Mouse (Mus musculus) lung, adult 18-20 months (tissue): ENCODE measurements around the gene Tmem131l.
"Not testable (repeated sequence)": the region's sequence is repeated elsewhere in the genome, so short reads cannot be mapped to it uniquely, and the experiment has no call there.

Source experiments
- DNase-seq, 2 experiments: peaks; one replicate each; pipeline ENCODE4 v3.0.0; 2022; ENCODE audit warnings: mixed read lengths in 2 of 2

The Tmem131l gene

GRCm38 (mm10) chr3:83904176-83904958, 135.6 kb downstream of the Tmem131l start:
- no peak for DNase-seq

DNA sequence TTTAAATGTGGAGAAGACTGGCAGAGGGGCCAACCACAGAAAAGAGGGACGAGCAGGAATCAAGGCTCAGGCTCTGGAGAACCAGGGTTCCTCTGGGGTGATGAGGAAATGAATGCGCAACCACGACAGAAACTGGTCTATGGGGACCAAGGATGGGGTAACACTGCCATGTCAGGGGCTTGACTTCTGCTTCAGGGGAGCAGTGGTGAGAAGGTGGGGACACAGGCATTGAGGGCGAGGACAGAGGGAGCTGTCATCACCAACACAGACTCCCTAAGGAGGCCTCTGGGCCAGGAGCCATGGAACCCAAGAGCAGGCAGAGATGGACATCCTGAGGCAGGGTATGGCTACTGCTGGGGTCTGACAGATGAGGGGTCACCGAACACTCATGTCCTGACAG, 137.0 kb downstream of the Tmem131l start:
- no peak for DNase-seq

- DNase-seq, result no peak
Observed at GRCm38 (mm10) chr3:83902459-83902858, 137.5 kb downstream of the Tmem131l start.

GRCm38 (mm10) chr3:83900756-83901373, 139.1 kb downstream of the Tmem131l start:
- DNase-seq, result peak in 1 of 2 experiments; percentile 53

GRCm38 (mm10) chr3:83899556-83899955, 140.4 kb downstream of the Tmem131l start:
- peak; percentile 55 to 71 for DNase-seq

DNA sequence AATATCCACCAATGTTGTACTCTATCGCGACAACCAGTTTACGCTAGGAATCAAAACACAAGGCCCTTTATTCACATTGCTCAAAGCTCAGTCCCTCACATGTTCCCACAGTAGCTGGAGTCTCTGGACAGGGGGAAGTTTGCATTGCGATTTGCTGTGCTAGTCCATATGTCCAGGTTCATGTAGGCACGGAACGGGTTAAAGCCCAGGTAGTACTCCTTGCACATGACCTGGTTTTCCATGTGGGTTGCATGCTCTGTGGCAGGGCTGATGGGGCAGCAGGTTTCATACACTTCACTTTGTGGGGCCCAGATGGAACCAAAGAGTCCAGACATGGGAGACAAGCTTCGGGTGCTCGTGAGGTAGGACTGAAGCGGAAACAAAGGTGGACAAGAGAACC, 141.7 kb downstream of the Tmem131l start:
- no peak for DNase-seq

DNA sequence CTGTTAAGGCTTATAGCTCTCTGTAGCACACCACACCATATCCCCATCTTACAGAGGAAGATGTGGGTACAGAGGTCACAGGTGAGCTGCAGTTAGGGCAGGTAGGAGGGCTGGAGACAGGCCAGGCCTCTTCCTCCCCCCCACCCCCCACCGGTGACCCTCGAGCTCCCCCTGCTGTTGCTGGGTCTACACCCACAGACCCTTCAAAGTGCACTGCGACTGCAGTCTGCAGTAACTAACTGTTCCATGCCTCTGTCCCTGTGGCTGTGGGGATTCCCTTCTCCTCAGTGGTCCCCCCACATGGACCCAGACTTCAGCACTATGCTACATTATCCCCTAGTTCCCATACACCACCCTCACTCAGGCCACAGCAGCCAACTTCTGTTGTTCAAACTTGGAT, 144.2 kb downstream of the Tmem131l start:
- DNase-seq, result no peak

DNA sequence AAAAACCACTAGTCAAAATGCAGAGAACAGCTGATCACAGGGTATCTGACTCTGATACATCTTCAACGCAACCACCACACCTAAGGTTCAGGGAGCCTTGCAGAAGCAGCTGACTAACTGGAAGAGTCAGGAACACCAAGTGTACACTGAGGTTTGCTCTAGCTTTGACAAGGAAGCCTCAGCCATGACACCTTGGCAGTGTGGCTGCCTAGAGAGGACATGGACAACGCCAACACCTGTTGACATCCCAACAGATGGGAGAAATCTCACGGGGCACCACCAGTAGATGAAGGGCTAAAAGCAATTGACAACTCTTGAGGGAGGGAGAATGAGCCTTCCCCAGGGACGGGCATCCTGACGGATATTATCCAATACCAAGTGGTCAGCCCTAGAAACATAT, 144.9 kb downstream of the Tmem131l start:
- DNase-seq, result no peak

DNA sequence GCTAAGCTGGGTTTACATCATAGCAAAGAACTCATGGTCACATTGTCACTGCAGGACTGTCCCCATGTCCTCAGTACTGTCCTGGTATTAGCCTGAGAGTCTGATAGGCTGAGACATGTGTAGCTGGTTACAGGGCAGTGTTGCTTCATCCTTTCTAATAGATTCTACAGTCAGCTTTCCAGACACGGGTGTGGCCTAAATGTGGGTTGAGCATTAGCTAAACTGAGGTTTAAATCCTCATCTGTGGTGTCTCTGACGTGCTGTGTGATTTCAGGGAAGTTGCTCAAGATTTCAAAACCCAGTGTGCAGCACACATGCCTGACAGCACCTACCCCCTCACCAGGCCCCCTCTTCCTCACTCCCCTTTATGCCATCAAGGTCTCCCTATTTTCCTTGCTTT, 154.8 kb downstream of the Tmem131l start:
- DNase-seq, result peak; percentile 23 to 30

- DNase-seq, result not testable (repeated sequence)
Observed at GRCm38 (mm10) chr3:83879261-83880050, 160.5 kb downstream of the Tmem131l start.

GRCm38 (mm10) chr3:83878801-83879200, 161.2 kb downstream of the Tmem131l start:
- DNase-seq, result no peak

- DNase-seq, result no peak
Observed at GRCm38 (mm10) chr3:83876299-83876698, 163.7 kb downstream of the Tmem131l start.

- not testable (repeated sequence) for DNase-seq
Observed at GRCm38 (mm10) chr3:83875078-83875477, 164.9 kb downstream of the Tmem131l start.

DNA sequence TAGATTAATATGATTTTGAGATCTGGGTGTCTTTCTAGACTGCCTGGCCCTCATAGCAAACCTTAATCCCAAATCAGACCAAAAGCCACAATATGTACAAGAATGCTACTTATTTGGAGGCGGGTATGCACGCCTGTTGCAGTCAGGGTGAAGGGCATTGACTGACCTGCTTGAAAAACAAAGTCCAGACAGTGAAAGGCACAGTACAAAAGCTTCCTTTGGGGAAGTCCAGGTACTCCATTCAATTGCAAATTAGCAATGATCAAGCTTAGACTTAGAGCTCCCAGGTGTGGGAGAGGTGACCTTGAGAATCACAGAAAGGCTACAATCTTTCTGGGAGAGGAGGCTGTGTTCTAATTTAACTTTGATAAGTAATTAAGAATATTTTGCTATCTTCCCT, 167.1 kb downstream of the Tmem131l start:
- DNase-seq, result not testable (repeated sequence)

GRCm38 (mm10) chr3:83871962-83872361, 168.0 kb downstream of the Tmem131l start:
- DNase-seq, result not testable (repeated sequence)

DNA sequence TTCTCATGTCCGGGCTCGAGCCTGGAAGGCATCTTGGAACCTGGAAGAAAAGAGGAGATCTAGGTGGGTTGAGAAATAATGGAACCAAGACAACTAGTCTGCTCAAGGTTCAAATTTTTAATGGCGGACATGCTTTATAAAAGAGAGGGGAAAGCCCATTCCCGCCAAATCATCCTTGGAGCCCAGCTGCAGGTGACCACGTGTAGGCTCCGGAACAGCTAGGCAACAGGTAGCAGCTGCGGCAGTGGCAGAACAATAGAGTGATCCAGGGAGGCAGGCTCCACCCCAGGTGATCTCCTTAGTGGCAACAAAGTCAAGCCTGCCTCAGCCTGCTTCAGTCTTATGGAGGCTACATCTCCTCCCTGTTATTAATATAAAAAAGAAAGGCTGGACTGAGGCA, 168.4 kb downstream of the Tmem131l start:
- DNase-seq, result not testable (repeated sequence)

DNA sequence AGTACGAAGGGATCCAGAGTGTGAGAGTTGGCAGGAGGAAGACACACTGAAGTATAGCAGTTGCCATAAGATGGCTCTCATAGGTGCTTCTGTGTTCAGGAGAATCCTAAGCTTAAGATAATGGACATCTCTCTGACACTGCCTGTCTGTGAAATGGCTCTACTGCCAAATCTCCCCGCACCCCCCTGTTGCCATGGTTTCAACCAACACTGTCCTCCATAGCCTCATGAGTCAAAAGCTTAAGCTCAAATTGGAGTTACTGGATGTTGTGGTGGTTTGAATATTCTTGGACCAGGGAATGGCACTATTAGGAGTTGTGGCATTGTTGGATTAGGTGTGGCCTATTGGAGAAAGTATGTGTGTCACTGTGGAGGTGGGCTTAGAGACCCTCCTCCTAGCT, 170.2 kb downstream of the Tmem131l start:
- no peak for DNase-seq

DNA sequence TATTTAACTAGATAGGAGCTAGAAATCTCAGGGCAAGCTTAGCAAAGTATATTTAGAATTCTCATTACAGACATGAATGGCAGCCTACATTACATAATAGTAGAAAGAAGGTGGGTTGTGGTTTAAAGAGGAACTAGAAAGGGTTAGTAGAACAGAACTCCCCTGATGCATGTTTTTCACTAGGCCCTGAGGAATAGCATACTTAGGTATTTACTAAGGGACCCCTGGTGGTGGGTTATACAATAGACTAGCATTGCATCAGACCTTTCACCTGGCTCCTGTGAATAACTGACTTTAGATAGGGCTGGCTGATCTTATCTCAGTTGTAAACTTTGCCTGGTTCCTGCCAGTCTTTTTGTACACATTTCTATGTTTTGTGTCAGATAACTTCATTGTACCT, 172.9 kb downstream of the Tmem131l start:
- DNase-seq, result not testable (repeated sequence)

GRCm38 (mm10) chr3:83865216-83865615, 174.8 kb downstream of the Tmem131l start:
- DNase-seq, result peak; percentile 63 to 79

DNA sequence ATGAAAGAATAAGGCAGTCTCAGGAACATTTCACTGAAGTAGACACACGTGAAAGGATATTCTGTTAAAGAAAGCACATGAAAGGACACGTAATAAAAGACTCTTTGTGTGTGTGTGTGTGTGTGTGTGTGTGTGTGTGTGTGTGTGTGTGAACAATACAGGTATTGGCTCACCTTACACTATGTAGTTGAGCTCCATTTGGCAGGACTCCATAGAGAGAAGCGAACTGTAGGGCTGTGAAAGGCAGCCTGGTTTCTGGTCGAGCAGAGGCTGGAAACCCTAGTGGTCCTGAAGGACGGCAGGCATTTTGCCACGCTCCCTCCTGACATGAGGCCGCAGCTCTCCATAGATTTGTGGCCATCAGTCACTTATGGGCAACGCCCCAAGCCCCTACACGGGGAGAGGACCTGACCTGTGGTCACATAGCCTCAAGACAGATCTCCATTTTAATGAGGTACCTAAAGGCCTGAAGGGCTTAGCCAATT, 175.9 kb downstream of the Tmem131l start:
- no peak for DNase-seq

GRCm38 (mm10) chr3:83862956-83863355, 177.0 kb downstream of the Tmem131l start:
- DNase-seq, result peak; percentile 85 to 88

DNA sequence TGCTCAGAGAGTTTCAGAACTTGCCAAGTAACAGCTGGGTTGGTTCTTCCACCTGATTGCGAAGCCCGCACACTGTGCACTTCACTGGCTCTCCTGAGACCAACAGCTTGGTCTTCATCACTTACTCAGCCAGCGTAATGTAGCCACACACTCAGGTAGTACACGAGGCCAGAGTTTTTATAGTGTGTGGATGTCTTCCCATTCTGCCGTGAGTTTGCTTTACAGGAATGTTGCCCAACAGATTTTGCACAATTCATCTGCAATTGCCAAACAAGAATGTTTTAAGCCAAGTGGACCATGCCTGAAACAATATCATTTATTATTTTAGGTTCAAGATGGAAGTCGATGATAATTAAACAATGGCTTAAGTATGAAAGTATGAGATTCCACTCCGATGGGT, 180.4 kb downstream of the Tmem131l start:
- peak in 1 of 2 experiments; percentile 33 for DNase-seq

DNA sequence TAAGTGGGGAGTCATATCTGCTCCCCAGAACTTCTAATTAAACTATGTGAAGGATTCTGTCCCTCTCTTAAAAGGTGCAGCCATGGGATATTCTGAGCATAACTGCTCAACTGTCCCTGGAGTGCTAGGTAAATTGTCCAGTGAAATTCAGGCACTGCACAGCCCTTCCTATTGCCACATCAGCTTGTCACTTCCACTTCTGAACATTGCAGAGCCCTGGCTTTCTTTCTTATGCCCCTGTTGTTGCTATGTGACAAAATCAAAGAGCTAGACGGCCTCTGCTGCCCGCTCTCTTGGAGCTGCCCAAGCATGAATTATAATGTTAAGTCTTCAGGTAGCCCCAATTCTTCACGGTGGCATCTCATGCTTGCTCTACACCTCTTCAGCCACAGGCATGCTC, 180.9 kb downstream of the Tmem131l start:
- DNase-seq, result peak in 1 of 2 experiments; percentile 25
